Mouse (Mus musculus) CH12.LX (cell line): ENCODE measurements around the gene Fchsd2. TPM values are rescaled to one million over a fixed set of nuclear protein-coding genes. Genes with fewer than 3 reads are reported as not detected.

Experiments
- DNase-seq: peaks from one replicate; pipeline ENCODE4 v3.0.0-alpha.2; 2013; ENCODE audit errors: extremely low read depth
- H3K27ac ChIP-seq: 2 replicates; pipeline ENCODE4 v1.5.1; 2012; ENCODE audit warnings: low read depth, mild to moderate bottlenecking, control low read depth, moderate library complexity; ENCODE audit not compliant: insufficient read depth
- H3K27me3 ChIP-seq: replicated peaks from 2 replicates; pipeline ENCODE3; 2012; ENCODE audit warnings: inconsistent platforms
- H3K36me3 ChIP-seq, 2 experiments: replicated peaks in 1 of 2; 2 replicates each; pipeline versions ENCODE3 to v1.6.1; 2012; ENCODE audit warnings: inconsistent platforms in 1 of 2, low read length in 1 of 2, mild to moderate bottlenecking in 1 of 2, mixed read lengths in 1 of 2, moderate library complexity in 1 of 2; ENCODE audit not compliant: control insufficient read depth in 1 of 2, insufficient read depth in 1 of 2
- H3K4me1 ChIP-seq, 2 experiments: 2 replicates each; pipeline ENCODE4 v1.6.1; 2012; ENCODE audit warnings: inconsistent platforms in 1 of 2, moderate library complexity in 1 of 2; ENCODE audit not compliant: insufficient read depth in 2 of 2, control insufficient read depth in 1 of 2
- H3K4me2 ChIP-seq: 2 replicates; pipeline ENCODE4 v1.6.1; 2012; ENCODE audit warnings: low read depth, mild to moderate bottlenecking, control low read depth; ENCODE audit not compliant: poor library complexity, insufficient read depth, severe bottlenecking
- H3K4me3 ChIP-seq, 3 experiments: fragments of 150-350 bp in 1 of 3; sonication (generic) in 1 of 3; replicated peaks in 1 of 3; 2 replicates each; pipeline versions ENCODE3 to v1.5.1; 2011 to 2012; ENCODE audit warnings: low read depth in 2 of 3, low read length in 2 of 3, mild to moderate bottlenecking in 2 of 3, moderate library complexity in 2 of 3, control low read depth in 1 of 3, improper control_type of control experiment in 1 of 3, inconsistent platforms in 1 of 3, mixed read lengths in 1 of 3; ENCODE audit not compliant: poor library complexity in 1 of 3
- H3K79me2 ChIP-seq: replicated peaks from 2 replicates; pipeline ENCODE4 v1.6.1; 2012; ENCODE audit warnings: mild to moderate bottlenecking, moderate library complexity; ENCODE audit not compliant: control insufficient read depth, poor library complexity, insufficient read depth, severe bottlenecking; ENCODE audit errors: extremely low read depth
- H3K9ac ChIP-seq: 2 replicates; pipeline ENCODE4 v1.6.1; 2012; ENCODE audit warnings: low read depth, mild to moderate bottlenecking, control low read depth, moderate library complexity; ENCODE audit not compliant: insufficient read depth
- H3K9me3 ChIP-seq: replicated peaks from 2 replicates; pipeline ENCODE3; 2012; ENCODE audit warnings: low read length, inconsistent platforms, mixed read lengths
- CHD1 ChIP-seq: IDR thresholded peaks from 2 replicates; pipeline ENCODE4 v1.6.1; 2012; ENCODE audit warnings: low read depth, low read length, improper control_type of control experiment, inconsistent platforms
- CTCF ChIP-seq, 2 experiments: IDR thresholded peaks in 1 of 2; conservative IDR thresholded peaks in 1 of 2; 2 replicates each; pipeline ENCODE4 v1.5.1; 2011 to 2012; ENCODE audit warnings: low read depth in 2 of 2, low read length in 2 of 2, improper control_type of control experiment in 1 of 2, inconsistent platforms in 1 of 2, mild to moderate bottlenecking in 1 of 2, moderate library complexity in 1 of 2
- ELF1 ChIP-seq: IDR thresholded peaks from 2 replicates; pipeline ENCODE4 v1.6.1; 2014; ENCODE audit warnings: low read depth, mild to moderate bottlenecking, inconsistent platforms, low read length, improper control_type of control experiment
- EP300 ChIP-seq: IDR thresholded peaks from 2 replicates; pipeline ENCODE4 v1.6.1; 2011; ENCODE audit warnings: low read length, improper control_type of control experiment
- ETS1 ChIP-seq: conservative IDR thresholded peaks from 2 replicates; pipeline ENCODE4 v1.6.1; 2012; ENCODE audit warnings: low read depth, mild to moderate bottlenecking, inconsistent platforms, low read length, improper control_type of control experiment, moderate library complexity
- HCFC1 ChIP-seq: IDR thresholded peaks from 2 replicates; pipeline ENCODE4 v1.6.1; 2012; ENCODE audit warnings: low read depth, mild to moderate bottlenecking, inconsistent platforms, low read length, improper control_type of control experiment
- JUND ChIP-seq: conservative IDR thresholded peaks from 2 replicates; pipeline ENCODE4 v1.6.1; 2011; ENCODE audit warnings: low read depth, low read length, improper control_type of control experiment
- KAT2A ChIP-seq: IDR thresholded peaks from 2 replicates; pipeline ENCODE4 v1.6.1; 2012; ENCODE audit warnings: low read length, improper control_type of control experiment, inconsistent platforms; ENCODE audit not compliant: insufficient replicate concordance
- MAFK ChIP-seq: IDR thresholded peaks from 2 replicates; pipeline ENCODE4 v1.6.1; 2011; ENCODE audit warnings: low read length, improper control_type of control experiment; ENCODE audit not compliant: insufficient replicate concordance
- MAX ChIP-seq: IDR thresholded peaks from 2 replicates; pipeline ENCODE4 v1.6.1; 2011; ENCODE audit warnings: low read length, improper control_type of control experiment
- MYC ChIP-seq: IDR thresholded peaks from 2 replicates; pipeline ENCODE4 v1.6.1; 2011; ENCODE audit warnings: low read depth, mild to moderate bottlenecking, improper control_type of control experiment, low read length
- POLR2A ChIP-seq: IDR thresholded peaks from 2 replicates; pipeline ENCODE4 v1.6.1; 2011; ENCODE audit warnings: low read depth, mild to moderate bottlenecking, improper control_type of control experiment, low read length
- POLR2AphosphoS2 ChIP-seq: IDR thresholded peaks from 2 replicates; pipeline ENCODE4 v1.6.1; 2011; ENCODE audit warnings: low read depth, low read length, improper control_type of control experiment
- RAD21 ChIP-seq: IDR thresholded peaks from 2 replicates; pipeline ENCODE4 v1.6.1; 2011; ENCODE audit warnings: low read depth, mild to moderate bottlenecking, low read length, improper control_type of control experiment, moderate library complexity
- TCF12 ChIP-seq: IDR thresholded peaks from 2 replicates; pipeline ENCODE4 v1.6.1; 2014; ENCODE audit warnings: low read depth, mild to moderate bottlenecking, inconsistent platforms, low read length, improper control_type of control experiment
- USF1 ChIP-seq: IDR thresholded peaks from 2 replicates; pipeline ENCODE4 v1.6.1; 2014; ENCODE audit warnings: low read depth, mild to moderate bottlenecking, inconsistent platforms, low read length, improper control_type of control experiment
- USF2 ChIP-seq: conservative IDR thresholded peaks from 2 replicates; pipeline ENCODE4 v1.6.1; 2011; ENCODE audit warnings: low read depth, low read length, improper control_type of control experiment
- ZKSCAN1 ChIP-seq: IDR thresholded peaks from 2 replicates; pipeline ENCODE4 v1.6.1; 2012; ENCODE audit warnings: low read depth, inconsistent platforms, low read length, improper control_type of control experiment, borderline replicate concordance
- ZNF384 ChIP-seq: IDR thresholded peaks from 2 replicates; pipeline ENCODE4 v1.6.1; 2012; ENCODE audit warnings: low read depth, low read length, improper control_type of control experiment, inconsistent platforms
- dilution Hi-C: fragments of 300-500 bp; cut with MboI; formaldehyde crosslinking; loops from 2 replicates; pipeline ENCODE4 v1.14.3; 2020; ENCODE audit warnings: low sequenced_read_pairs; ENCODE audit not compliant: extremely low pct_unique_long_range_greater_than_20kb, extremely low pct_ligation_motif_present
- in situ Hi-C: fragments of 300-500 bp; cut with MboI; formaldehyde crosslinking; loops from 3 replicates; pipeline ENCODE4 v1.14.3; 2019; ENCODE audit warnings: low sequenced_read_pairs, low pct_ligation_motif_present, low pct_unique_long_range_greater_than_20kb, mixed read lengths
- polyA plus RNA-seq: library from polyadenylated mRNA; unstranded; fragments of >175 nt; gene quantifications from 2 replicates; pipeline ENCODE4 v1.2.1, GENCODE M21; 2012; ENCODE audit warnings: low read depth; ENCODE audit not compliant: insufficient read length
- total RNA-seq, 2 experiments: library from RNA; depleted of rRNA; stranded (reverse); fragments of 300-350 nt in 1 of 2; fragments of >200 nt in 1 of 2; gene quantifications; 2 replicates each; pipeline ENCODE4 v1.2.3; 2012 to 2014

The Fchsd2 gene
- total and polyA plus RNA-seq, 3 experiments, result 23.8 to 38.2 (median 25.5) TPM

DNA sequence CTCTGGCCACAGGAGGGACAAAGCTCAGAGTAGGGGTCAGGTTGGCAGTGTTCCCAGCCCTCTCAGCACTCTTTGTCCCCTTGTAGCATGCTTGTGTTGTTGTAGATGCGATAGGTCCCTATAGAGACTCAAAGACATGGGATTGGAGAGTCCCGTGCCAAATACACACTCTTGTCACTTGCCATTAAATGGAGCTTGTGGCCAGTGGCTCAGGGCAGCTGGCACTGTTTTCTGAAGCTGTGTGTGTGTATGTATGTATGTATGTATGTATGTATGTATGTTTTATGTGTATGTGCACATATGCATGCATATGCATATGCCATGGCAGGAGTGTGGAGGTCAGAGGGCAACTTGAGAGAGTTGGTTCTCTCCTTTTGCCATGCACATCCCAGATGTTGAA lies 235.1 kb downstream of the Fchsd2 start:
- H3K4me1 ChIP-seq, result peaks cover 0 to 11% of the 10 kb centered on the region in 2 experiments; a peak in 2 of 4 replicates
- dilution Hi-C loops, result no loop called here
- DNase-seq, result no peak
- no peak overlapping the region for H3K27ac ChIP-seq
- no peaks in the 10 kb centered on the region for H3K36me3 ChIP-seq
- TF ChIP-seq ZKSCAN1 (no peak), USF1 (no peak), RAD21 (no peak), KAT2A (no peak), USF2 (no peak), ETS1 (no peak), POLR2A (no peak), ELF1 (no peak), MYC (no peak), JUND (no peak), EP300 (no peak), ZNF384 (no peak), POLR2AphosphoS2 (no peak), MAX (no peak), HCFC1 (no peak), CTCF (conservative IDR thresholded peaks at IDR 0.05 in 1 of 2, IDR thresholded peaks at IDR 0.05 in 1 of 2; ENCODE audit: low read depth in 2 of 2, low read length in 2 of 2) (no peak)
- no peak overlapping the region for H3K4me3 ChIP-seq
- peaks cover 8% of the 10 kb centered on the region for H3K27me3 ChIP-seq
- H3K9me3 ChIP-seq, result no peaks in the 10 kb centered on the region
- H3K4me2 ChIP-seq, result no peak overlapping the region
- in situ Hi-C loops, result no loop called here
- no peaks in the 10 kb centered on the region for H3K79me2 ChIP-seq
- H3K9ac ChIP-seq, result no peak overlapping the region

DNA sequence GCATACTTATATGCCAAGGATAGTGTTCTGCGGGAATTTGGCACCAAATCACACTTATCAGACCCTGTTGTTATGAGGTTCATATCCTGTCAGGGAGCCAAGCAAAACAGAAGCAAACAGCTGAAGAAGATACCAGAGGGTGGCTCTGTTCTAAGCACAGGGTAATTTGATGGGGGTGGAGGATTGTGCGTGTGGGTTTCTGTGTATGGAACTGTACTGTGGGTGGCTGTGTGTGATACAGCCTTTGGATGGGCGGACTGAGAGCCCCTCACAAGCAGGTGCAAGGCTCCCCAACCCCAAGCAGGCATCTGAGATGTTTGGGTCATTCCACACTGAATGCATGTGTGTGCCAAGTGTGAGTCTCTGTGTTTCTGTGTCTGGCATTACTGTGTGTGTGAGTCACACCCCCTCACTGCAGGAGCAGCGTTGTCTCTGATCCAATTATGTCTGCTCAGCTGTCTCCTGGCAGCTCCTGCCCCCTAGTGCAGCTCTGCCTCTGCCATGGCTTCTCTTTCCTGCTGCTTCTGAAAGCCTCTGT lies 236.0 kb downstream of the Fchsd2 start:
- peaks cover 0 to 15% of the 10 kb centered on the region in 2 experiments; a peak in 2 of 4 replicates for H3K4me1 ChIP-seq
- H3K27me3 ChIP-seq, result peaks cover 6% of the 10 kb centered on the region
- no peak for DNase-seq
- dilution Hi-C loops, result no loop called here
- H3K4me3 ChIP-seq, result no peak overlapping the region
- no peaks in the 10 kb centered on the region for H3K9me3 ChIP-seq
- H3K4me2 ChIP-seq, result no peak overlapping the region
- in situ Hi-C loops, result no loop called here
- no peak overlapping the region for H3K9ac ChIP-seq
- no peaks in the 10 kb centered on the region for H3K79me2 ChIP-seq
- no peaks in the 10 kb centered on the region for H3K36me3 ChIP-seq
- no peak overlapping the region for H3K27ac ChIP-seq
- TF ChIP-seq MAFK, result no peak
- TF ChIP-seq ELF1, result no peak
- TF ChIP-seq CHD1, result no peak
- TF ChIP-seq ZKSCAN1, result no peak
- no peak for TF ChIP-seq TCF12
